Mouse (Mus musculus) cerebellum, postnatal 10 days (tissue): ENCODE results near the gene Spn.
"Not testable (repeated sequence)": the region's sequence is repeated elsewhere in the genome, so short reads cannot be mapped to it uniquely, and the experiment has no call there.

Source experiments
- DNase-seq, 2 experiments: peaks; one replicate each; pipeline ENCODE4 v3.0.0; 2021; ENCODE audit warnings: mixed read lengths in 2 of 2

Gene Spn

DNA sequence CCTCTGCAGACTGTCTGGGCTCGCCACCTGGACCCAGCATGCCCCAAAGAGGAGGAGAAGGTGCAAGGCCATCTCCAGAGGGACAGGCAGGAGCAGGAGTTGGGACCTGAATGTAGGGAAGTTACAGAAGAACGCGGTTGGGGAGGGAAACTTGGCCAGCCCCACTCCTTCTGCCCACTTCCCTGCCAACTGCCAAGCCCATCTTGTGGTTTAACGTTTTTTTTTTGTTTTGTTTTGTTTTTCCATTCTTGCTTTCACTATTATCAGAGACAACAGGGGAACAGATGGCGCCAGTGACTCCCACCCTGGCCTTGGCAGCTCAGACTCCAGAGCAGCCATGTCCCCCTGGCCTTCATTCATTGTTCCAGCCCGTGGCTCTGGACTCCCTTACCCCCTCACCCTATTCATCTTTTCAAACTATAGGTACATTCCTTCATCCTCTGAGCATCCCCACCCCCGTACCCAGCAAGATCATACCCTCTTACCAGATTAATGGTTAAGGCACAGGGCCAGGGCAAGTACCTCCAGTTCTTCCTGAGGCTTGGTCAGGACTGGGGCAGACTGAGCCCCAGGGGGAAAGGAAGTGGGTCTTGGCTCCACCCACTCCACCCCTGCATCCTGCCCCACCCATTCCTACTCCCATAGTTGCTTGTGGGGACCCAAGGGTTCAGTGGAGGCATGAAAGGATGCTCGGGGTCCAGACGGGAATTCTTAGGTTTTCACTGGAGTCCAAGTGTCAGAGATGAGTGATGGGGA is at the start of gene Spn:
TSS of gene Spn (minus strand) at position 562 of the 756 bp plus-strand sequence.
- DNase-seq = peak; percentile 40 to 51

DNA sequence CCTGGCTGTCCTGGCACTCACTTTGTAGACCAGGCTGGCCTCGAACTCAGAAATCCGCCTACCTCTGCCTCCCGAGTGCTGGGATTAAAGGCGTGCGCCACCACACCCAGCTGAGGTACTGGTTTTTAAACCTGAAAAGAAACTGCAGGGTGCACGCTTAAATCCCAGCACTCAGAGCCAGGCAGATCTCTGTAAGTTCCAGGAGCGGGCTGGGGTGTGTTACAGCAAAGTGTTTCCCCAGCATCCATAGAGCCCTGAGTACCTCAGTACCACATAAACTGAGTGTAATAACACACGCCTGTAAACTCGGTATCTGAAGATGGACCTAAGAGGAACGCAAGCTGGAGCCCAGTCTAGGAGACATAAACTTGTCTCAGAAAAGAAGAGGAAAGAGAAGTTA is 49.7 kb upstream of the Spn start:
- no peak for DNase-seq

DNA sequence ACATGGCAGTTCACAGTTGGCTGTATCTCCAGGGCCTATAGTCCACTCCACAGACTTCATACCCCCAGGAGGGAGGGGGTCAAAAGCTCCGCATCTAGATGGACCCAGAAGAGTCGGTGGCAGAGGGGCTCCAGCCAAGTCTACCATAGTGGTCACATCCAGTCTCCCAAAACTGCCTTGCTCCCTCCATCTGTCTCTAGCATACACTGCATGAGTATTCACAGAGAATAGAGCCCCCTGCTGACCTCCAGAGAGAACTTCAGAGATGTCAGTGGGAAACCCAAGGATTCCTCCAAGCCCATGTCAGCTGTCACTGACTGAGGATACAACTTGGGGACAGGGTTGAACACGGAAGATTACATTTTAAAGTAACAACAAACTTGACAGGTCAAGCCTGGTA is 48.0 kb upstream of the Spn start:
- peak; percentile 49 to 58 for DNase-seq

DNA sequence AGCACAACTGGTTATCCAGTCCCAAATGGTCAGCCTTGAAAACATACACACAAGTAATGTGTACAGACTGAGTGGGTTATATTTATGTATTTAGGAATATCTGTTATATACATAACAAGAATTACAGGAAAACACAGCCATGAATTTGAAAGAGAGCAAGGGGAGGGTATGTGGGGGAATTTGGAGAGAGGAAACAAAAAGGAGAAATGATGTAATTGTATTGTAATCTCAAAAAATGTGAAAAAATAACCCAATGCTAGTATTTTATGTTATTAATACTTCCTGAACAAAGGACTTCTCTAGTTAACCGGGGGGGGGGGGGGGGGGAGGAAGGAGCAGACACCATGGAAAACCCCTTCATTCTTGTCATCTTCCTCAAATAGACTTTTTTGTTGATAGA is 47.1 kb upstream of the Spn start:
- DNase-seq = no peak

DNA sequence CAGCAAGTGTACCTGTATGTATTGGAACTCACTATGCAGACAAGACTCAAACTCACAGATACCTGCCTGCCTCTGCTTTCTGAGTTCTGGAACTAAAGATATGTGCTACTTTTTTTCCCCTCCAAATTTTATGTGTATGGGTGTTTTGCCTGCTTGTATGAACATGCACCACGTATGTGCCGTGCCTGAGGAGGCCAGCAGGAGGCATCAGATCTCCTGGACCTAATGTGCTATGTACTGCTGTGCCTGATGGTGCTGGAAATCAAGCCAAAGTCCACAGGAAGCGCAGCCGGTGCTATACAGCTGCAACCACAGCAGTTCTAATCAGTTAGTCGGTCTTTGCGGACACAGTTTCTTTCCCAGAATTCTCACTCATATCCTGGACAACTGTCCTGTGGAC is 46.2 kb upstream of the Spn start:
- DNase-seq = peak in 1 of 2 experiments; percentile 18

DNA sequence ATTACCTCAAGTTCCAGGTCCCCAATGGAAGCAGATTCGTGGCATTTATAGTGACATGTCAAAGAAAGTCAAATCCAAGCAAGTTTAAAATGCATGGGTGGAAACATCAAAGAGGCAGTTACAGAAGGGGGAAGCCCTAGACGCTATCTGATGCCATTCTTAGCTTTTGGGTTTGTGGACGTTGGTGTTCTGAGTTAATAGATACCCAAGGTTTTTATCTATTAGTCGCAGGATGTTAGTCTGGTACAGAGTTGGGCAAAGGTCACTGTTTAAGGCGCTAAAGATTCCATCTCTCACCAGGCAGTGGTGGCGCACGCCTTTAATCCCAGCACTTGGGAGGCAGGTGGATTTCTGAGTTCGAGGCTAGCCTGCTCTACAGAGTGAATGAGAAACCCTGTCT is 45.7 kb upstream of the Spn start:
- DNase-seq = no peak

DNA sequence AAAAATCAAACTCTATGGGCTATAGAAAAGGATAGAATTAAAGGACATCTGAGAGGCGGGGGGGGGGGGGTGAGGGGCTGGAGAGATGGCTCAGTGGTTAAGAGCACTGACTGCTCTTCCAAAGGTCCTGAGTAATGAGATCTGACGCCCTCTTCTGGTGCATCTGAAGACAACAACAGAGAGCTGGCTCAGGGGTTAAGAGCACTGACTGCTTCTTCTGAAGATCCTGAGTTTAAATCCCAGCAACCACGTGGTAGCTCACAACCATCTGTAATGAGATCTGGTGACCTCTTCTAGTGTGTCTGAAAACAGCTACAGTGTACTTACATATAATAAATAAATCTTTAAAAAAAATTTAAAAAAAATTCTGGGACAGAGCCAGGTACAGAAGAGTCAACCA is 44.1 kb upstream of the Spn start:
- not testable (repeated sequence) for DNase-seq

DNA sequence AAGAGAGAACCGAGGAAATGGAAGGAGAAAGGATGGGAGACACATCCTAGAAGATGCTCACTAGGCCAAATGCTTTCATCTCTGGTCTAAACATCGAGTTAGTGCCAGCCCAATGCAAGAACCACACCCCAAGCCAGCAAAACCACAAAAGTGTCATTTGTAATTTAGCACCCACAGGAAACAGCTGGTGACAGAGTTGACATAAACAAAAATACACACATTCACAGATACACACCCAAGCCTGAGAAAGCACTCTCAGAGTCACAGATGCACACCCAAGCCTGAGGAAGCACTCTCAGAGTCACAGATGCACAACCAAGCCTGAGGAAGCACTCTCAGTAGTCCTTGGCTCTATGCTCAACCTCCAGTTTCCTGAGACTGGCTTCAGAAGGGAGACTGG is 43.2 kb upstream of the Spn start:
- DNase-seq = no peak

DNA sequence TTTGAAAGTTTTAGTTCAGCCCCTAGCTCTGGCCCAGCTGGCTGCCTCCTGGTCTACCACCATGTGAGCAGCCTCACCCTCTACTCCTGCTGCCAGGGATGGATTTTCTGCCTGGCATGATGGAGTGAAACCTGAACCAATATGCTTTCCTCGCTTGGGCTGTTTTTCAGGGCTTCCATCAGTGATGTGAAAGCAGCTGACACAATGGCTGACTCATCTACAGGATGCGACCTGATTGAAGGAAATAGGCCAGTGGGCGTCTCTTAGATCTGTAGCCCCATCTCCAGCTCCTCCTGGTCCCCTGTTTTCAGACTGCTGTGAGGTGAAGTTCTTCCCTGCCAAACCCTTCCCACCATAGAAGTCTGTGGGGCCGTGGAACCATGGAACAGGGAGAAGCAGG is 39.3 kb upstream of the Spn start:
- no peak for DNase-seq

DNA sequence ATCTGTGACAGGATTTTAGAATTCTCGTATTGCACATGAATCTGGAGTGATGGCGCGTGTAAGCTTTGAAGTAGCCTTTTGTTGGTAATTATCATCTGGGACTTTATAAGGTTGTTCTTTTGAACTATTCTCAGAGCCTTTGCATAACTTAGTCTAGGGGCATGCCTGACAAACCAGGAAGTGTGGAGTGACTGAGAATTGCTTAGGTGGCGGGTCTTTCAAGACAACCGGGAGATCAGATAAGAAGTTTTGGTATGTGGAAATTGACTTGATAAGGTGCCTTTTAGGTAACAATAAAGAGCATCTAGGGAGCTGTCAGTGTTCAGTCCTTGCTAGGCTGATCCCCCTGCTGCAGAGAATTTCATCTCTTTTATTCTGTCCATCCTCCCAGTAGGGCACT is 28.9 kb upstream of the Spn start:
- DNase-seq = no peak

DNA sequence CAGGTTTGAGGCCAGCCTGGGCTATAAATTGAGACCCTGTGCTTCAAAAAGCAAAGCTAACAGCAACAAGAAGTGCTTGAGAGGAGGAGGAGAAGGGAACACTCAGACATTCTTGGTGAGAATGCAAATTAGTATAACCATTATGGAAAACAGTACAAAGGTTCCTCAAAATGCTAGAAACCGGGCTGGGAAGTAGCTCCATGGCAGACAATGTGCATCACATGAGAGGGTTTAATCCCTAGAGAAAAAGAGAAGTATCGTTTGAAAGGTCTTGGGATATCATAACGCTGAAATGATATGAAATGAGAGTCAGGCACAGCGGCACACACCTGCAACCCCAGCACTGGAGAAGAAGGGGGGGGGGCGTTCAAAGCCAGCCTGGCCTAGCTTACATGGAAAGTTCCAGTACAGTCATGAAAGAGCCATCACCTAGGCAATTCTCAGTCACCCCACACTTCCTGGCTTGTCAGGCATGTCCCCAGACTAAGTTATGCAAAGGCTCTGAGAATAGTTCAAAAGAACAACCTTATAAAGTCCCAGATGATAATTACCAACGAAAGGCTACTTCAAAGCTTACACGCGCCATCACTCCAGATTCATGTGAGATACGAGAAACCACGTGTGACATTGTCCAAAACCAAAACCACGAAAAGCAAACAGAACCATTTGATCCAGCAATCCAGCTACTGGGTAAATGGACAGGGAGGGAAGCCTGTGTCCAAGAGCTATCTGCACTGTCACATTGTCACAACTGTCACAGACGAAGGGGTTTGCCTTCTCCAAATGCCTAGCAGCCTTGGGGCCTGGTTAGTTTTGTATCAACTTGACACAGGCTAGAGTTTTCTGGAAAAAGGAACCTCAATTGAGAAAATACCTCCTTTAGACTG is 28.2 kb upstream of the Spn start:
- no peak for DNase-seq

DNA sequence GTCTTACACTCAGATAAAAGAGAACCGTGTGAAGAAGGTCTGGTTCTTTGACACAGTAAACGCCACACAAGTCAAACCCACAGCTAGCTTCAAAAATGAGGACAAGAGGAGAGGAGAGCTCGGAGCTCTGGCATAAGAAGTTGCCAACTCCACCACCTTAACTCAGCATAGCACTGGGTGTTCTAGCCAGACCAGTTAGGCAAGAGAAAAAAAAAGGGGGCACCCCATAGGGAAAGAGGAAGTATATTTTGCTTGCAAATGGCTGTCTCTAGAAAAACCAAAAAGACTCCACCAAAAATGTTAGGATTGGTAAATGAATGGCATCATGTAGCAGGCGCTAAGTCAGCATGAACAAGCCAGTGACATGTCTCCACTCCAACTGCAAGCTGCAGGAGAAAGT is 26.4 kb upstream of the Spn start:
- no peak for DNase-seq

DNA sequence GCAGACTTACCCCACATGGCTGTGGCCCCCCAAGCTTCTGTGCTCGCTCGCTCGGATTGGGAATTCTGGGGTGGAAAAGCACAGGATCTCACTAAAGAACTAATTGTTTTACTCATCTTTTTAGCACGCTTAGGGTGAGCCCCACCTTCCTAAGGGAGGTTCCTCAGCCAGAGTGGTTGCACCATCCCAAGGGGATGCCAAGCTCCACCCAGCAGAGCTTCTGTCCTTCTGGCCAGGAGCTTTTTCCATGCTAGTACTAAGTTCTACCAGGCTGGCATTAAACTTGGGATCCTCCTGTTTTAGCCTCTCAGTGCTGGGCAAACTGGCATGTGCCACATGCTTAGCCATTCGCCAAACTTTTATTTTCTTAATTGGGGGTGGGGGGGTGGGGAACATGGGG is 24.9 kb upstream of the Spn start:
- no peak for DNase-seq

DNA sequence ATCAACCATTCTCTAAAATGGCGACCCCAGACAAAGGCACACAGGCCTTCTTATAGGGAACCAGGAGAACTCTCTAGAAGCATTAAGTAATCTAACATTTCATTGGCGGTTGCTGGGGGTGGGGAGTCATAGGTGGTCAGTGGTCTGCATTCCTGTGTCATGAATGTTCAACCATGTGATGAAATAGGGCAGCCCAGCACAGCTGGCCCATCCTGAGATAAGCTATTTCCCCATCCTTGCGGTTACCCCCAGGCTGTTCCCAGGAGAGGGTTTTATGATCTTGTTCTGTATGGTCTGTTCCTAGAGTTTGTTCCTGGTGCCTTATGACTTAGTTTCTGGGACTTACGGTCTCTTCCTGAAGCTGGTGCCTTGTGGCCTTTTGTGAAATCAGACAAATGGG is 19.9 kb upstream of the Spn start:
- DNase-seq = no peak

DNA sequence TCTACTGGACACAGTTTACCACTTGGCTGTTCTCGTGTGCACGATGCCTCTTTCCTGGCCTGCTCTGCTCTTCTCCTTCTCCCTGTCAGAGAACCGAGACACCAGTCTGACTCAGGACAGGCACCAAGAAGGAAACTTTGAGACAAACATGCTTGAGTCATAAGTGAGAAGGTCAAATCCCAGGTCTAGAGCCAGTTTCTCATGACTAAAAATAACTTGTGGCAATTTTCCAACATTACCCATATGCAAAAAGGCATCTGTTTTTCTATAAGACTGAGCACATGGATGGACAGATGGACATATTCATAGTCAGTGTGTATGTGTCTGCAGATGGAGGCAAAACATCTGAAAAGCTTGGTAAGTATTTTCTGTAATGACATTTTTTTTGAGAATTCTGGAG is 15.9 kb upstream of the Spn start:
- no peak for DNase-seq

DNA sequence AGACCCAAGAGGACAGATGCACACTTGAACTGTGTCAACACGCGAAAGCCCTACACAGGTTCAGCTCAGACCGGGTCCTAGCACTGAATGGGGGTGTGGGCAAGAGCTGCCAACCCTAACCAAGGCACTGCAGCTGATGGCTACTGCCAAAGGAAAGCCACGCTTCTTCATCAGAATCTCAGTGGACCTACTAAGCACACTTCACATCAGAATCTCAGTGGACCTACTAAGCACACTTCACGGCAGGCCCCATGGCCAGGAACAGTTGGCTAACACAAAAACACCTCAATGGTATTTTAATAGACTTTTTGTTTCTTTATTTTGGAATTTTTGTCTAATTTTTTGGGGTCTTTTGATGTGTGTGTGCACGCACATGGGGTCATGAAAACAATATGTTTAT is 14.8 kb upstream of the Spn start:
- DNase-seq = no peak

DNA sequence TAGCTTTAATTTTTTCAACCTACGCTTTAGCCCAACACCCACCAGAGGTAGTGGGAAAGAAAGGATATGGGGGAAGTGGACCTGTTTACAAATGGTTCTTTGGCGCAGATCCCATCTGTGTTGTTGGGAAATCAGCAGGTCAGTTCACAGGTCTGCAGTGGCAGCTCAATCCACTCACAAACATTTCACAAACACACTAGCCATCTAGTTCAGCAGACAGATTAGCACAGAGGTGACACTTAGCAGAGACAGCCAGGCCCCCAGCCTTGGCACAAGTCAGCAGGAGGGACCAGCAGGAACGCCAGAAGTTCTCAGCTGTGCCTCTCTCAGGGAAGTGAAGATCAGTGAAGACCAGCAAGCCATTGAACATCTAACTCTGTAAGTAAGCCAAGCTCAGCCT is 10.3 kb upstream of the Spn start:
- DNase-seq = no peak

DNA sequence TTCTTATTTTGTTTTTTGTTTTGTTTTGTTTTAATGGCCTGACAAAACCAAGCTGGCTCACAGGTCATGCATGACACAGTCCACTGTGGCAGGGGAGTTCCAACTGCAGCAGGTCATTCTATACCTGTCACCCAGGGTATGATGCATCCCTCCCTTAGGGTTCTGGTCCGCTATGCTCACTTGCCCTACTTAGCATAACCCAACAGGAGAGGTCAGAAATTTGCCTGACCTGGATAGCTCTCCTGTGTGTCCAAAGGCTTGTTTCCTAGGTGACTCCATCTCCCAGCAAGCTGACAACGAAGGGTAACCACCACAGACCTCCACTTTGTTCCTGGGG is 8.6 kb upstream of the Spn start:
- DNase-seq = no peak

DNA sequence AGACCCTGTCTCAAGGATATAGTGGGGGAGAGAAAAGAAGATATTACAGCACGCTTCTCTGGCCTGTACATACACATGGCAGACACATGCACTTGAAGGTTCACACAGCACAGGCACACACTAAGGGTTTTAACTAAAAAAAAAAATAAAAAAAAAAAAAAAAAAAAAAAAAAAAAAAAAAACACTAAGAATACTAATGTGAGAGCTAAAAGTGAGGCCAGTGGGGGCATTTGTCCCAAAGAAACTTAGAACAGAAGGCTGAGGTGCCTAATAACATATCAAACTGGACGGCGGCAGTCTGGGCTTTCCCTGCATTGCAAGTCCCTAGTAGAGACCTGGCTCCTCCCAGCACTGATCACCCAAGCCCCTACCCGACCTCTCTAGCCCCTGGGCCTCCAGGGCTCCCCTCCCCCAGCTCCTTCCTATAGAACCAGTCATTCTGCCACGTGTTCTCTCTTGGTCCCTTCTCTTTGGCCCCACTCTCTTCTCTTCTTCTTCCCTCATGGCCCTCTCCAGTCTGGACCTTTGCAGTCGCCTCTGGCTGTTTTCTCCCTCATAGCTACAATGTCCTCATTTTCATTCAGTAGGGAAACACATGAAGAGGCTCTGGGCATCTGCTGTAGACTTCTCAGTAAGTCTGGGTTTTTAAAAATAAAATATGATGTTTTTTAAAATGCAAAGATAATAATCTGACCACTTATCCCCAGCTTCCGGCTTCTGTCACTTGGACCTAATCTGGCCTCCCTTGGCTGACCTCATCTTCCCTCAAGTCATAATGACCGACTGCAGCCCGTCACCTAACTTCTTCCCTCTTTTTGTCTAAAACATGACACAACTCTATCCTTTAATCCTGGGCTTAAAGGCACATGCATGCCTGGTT is 8.0 kb upstream of the Spn start:
- DNase-seq = no peak

DNA sequence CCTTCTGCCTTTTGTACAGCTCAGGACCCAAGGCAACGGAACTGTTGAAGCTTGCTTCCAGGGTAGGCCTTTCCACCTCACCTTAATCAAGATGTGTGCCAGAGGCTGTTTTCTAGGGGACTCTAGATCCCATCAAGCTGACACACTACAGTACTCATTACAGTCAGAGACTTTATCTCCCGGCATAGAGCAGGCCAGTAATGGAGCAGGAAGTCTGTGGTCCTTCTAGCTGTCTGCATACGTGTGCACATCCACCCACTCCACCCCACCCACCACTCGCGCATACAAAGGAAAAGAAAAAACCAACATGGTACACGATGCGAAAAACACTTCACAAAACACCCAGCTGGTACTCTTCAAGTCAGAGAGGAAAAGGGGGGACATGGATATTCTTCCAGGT is 6.8 kb upstream of the Spn start:
- no peak for DNase-seq

DNA sequence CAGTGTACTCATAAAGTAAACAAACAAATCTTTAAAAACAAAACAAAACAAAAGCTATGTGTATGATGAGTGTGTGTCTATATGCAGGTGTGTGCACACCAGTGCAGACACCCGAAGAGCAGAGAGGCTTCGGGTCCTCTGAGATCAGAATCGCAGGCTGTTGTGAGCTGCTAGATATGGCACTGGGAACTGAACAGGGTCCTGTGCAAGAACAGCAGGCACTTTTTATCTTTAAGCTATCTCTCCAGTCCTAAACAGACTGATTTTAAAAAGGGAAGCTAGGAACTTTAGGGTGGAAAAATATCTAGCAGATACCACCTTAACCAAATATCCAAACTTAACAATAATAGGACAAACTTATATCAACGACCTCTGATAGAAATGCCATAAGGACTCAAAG is 5.0 kb upstream of the Spn start:
- DNase-seq = no peak

DNA sequence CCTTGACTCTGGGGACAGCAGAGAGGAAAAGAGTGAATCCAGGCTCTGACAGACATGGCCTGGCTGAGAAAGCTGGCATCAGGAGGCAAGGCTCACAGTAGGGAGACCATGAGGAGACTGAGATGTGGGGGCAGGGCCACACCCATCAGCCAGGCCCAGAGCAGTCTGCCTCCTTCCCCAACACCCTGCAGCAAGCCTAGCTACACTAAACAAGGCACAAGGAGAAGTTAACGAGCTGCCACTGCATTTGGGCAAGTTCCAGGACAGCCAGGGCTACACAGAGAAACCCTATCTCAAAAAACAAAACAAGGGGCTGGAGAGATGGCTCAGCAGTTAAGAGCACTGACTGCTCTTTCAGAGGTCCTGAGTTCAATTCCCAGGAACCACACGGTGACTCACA is 4.6 kb upstream of the Spn start:
- DNase-seq = no peak

DNA sequence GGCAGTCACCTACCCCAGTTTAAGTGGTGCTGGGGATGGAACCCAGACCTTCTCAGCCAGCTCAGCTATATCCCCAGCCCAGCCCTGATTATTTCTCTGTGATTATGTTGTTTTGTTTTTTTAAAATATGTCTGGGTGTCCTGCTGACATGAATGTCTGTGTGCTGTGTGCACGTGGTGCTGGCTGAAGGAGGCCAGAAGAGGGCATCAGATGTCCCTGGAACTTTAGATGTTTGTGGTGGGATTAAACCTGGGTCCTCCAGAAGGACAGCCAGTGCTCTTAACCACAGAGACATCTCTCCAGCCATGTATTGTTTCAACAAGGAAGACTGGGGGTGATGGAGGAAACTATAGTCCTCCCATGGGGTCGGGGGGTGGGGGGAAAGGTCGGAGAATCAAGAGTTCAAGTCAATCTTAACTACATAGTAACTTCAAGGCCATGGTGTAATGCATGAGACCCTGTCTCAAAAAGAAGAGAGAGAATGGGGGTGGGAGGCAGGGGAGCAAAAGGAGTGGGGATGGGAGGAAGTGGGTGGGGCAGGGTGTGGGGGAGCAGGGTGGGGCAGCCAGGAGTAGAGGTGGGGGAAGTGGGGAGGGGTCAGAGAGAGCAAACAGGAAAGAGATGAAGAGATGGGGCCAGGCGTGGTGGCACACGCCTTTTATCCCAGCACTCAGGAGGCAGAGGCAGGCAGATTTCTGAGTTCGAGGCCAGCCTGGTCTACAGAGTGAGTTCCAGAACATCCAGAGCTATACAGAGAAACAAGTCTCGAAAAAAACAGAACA is 3.2 kb upstream of the Spn start:
- no peak for DNase-seq
